Mouse (Mus musculus) cerebellum, adult 18-20 months (tissue): ENCODE data around the gene Cep295nl.
"Not testable (repeated sequence)": the region's sequence is repeated elsewhere in the genome, so short reads cannot be mapped to it uniquely, and the experiment has no call there.

Source experiments
- DNase-seq, 2 experiments: peaks; one replicate each; pipeline ENCODE4 v3.0.0; 2021

Cep295nl gene

DNA sequence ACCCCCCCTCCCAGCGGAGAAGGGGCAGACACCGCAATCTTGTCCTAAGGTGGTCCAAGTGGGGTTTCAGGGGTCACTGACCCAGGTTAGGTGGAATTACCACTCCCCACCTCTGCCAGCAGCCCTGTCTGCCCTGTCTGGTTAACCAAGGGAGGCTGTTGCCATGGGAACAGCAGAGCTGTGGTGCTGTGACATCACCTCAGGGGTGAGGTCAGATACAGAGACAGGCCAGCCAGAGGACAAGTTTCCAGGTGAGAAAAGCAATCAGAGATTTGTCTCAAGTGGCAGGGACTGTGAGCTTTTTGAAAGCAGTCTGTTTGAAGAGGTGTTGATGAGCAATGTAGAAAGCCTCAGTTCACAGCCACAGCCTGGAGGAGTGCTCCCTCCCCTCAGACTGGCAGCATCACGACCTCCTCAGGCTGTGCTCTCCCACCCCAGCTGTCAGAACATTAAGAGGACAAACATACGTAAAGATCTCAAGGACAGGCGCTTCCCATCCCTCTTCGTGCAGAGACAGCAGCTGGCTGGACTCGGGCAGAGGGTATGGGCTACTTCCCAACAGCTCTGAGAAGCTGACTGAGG, at the start of gene Cep295nl:
Cep295nl (minus strand) TSS at position 101 of the 582 bp plus-strand sequence.
- DNase-seq: no peak

DNA sequence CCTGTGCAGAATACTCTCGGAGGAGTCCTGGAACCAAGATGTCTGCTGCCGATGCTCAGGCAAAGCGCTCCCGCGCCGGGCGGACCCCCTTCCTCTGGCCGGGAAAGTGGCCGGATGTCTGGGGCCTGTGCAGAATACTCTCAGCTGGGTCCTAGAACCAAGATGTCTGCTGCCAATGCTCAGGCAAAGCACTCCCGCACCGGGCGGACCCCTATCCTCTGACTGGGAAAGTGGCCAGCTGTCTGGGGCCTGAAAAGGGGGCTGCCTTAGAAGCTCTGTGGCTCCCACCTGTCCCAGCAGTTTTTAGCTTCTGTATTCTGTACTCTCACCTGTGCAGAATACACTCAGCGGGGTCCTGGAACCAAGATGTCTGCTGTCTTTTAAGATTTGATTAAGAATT, 45.5 kb upstream of the Cep295nl start:
- not testable (repeated sequence) for DNase-seq

DNA sequence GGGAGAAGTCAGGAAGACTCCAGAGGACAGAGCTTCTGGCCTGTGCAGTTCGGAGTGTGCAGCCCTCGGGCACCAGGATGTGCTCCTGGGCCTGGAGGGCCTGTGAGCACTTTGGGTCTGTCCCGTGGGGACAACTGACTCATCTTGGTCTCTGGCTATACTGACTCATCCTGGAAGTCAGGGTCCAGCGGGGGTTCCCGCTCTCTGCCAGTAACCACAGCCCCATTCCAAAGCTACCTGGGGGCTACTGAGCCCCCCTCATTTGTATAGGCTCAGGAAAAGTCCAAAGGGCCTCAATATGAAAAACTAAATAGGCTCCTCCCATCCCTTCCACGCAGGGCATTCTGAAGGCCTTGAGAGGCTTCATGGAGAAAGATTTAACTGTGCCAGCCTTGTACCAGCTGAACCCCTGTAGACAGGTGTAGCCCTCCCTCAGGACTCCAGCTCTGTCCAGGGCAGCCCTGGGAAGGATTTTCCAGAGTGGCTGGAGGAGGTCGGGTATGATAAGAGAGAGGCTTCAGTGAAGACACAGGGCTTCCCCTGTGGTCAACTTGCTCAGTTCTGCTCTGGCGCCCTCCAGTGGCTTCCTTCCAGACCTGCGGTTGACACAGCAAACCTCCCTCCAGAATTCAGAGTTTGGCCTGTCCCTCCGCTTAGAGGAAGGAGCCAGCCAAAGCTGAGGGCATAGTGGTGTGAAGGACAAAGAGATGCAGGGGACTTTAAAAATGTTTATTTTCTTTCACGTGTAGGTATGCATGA, 37.1 kb upstream of the Cep295nl start:
- DNase-seq: peak; percentile 85 to 89

GRCm38 (mm10) chr11:118378656-118379055, 36.4 kb upstream of the Cep295nl start:
- DNase-seq: no peak

DNA sequence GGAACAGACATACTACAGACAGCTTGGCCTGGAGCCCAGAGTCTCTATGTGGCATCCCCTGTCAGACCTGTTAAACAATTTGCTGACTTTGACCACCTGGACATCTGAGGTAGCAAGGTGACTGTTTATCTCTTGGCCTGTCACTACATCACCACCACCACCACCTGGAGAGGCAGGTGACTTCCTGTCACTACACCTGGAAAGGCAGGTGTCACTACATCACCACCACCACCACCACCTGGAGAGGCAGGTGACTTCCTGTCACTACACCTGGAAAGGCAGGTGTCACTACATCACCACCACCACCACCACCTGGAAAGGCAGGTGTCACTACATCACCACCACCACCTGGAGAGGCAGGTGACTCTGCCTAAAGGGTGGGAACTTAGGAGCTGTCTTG, 34.0 kb upstream of the Cep295nl start:
- not testable (repeated sequence) for DNase-seq

DNA sequence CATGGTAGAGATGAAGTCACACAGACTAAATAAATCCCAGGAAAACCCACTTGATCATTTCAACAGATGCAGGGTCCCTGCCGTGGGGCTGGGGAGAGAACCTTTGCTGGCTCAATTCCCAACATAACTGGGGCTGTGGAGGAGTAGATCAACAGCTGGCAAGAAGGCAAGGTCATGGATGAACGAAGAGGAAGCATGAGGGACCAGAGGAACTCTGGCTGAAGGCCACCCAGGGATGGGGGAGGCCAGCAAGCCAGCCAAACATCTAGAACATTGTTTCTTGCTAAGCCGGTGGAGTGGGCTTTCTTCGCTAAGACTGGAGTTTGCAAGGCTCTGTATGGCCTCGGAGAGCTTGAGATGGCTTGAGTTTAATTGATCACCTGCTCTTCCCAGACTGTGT, 33.6 kb upstream of the Cep295nl start:
- no peak for DNase-seq

- DNase-seq: no peak
Measured at GRCm38 (mm10) chr11:118375461-118375860, 33.2 kb upstream of the Cep295nl start.

- no peak for DNase-seq
Measured at GRCm38 (mm10) chr11:118375006-118375405, 32.7 kb upstream of the Cep295nl start.

- DNase-seq: no peak
Measured at GRCm38 (mm10) chr11:118374506-118374905, 32.2 kb upstream of the Cep295nl start.

- no peak for DNase-seq
Measured at GRCm38 (mm10) chr11:118372641-118373040, 30.3 kb upstream of the Cep295nl start.

- no peak for DNase-seq
Measured at GRCm38 (mm10) chr11:118371876-118372275, 29.6 kb upstream of the Cep295nl start.

- DNase-seq: no peak
Measured at GRCm38 (mm10) chr11:118369657-118370056, 27.4 kb upstream of the Cep295nl start.

DNA sequence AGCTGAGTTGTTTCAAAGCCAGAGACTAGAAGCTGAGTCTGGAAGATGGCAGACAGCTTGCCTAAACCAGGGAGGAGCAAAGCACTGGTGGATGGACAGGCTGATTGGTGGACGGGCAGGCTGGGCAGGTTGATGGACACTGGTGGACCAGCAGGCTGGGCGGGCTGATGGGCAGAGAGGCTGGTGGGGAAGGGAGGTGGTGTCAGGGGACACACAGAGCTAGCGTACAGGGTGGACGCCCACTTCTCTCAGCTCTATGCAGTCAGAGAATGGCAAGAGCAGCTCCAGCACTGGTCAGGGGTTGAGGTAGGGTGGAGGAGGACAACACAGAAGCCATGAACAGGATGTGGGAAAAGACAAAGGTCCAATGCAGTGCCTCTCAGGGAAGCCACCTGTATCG, 27.0 kb upstream of the Cep295nl start:
- no peak for DNase-seq

DNA sequence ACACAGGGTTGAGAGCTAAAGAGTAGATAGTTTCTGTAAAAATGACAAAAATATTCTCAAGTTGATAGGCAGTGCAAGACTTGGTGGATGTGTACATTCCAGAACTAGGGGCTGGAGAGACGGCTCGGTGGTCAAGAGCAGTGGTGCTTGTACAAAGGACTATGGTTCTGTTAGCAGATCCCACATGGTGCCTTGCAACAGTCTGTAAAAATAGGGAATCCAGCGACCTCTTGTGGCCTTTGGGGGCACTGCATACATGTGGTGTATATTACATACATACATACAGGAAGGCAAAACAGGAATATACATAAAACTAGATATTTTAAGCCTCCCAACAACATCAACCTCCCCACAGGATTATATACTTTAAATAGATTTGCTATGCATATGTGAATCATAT, 26.0 kb upstream of the Cep295nl start:
- DNase-seq: no peak

- DNase-seq: no peak
Measured at GRCm38 (mm10) chr11:118366559-118366958, 24.3 kb upstream of the Cep295nl start.

DNA sequence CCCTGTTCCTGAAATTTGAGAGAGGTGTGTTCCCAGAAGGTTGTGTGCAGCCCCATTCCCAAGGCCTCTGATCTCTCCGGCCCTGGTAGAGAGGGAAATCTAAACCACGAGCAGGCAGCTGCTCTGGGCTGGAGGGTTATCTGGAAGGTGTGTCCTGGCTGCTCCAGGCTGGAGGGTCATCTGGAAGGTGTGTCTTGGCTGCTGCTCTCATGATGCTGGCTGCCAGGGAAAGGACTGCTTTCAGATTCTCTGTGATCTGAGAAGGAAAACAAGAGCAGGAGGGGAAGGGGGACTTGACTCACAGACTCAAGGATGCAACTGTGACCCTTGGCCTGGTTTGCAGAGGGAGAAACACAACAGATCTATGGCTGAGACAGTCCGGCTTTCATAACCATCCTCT, 23.8 kb upstream of the Cep295nl start:
- DNase-seq: no peak

DNA sequence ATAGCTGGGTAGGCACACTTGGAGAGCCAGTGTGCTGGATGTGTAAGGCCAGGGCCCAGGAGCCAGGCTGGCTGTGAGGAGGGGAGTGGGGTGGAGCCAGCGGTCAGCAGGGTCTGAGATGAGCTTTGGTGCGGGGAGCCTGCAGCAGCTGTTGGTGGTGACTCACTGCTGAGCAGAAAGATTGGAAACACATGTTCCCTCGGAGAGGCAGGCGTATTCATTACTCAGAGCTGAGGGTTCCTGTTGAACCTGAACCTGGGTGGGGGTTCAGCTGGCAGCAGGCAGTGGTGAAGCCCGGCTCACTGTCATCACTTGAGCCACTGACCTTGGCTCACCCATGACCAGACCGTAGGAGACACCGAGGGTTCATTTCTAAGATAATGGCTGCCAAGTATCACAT, 22.9 kb upstream of the Cep295nl start:
- no peak for DNase-seq

- DNase-seq: no peak
Measured at GRCm38 (mm10) chr11:118364021-118364420, 21.7 kb upstream of the Cep295nl start.

GRCm38 (mm10) chr11:118362971-118363518, 20.7 kb upstream of the Cep295nl start:
- DNase-seq: no peak

DNA sequence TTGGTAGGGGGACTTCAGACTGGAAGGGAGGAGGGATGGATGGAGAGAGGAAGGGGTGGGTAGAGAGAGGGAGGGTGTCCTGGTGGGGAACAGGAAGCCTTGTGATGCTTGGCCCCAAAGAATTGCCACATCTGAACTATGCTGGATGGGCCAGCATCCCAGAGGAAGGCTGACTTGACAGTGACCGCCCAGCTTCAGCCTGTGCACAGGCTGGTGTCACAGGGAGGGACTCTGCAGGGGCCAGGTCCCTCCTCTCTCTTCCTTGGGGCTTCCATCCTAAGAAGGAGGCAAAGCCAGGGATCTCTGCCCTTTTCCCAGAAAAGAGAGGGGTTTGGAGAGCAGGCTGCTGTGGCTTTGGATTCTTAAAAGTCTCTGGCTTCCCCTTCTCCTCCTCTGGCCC, 20.2 kb upstream of the Cep295nl start:
- DNase-seq: no peak

GRCm38 (mm10) chr11:118360907-118361341, 18.6 kb upstream of the Cep295nl start:
- DNase-seq: no peak

DNA sequence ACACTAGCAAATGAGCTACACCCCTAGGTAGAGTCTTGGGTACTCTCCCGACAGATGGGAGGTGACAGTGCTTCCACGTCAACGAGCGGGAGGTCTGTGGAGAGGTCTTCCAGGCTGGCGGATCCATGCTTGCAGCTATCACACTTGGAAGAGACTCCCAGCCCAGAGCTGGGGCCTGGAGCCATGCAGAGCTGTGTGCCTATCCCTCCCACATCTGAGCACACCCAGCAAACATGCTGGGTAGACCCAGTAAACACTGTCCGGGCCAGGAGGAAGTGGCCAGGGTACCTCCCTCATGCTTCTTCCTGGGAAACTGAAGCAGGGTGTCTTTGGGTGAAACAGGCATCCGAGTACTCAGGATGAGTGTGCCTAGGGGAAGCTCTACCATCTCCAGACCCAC, 18.2 kb upstream of the Cep295nl start:
- DNase-seq: no peak

DNA sequence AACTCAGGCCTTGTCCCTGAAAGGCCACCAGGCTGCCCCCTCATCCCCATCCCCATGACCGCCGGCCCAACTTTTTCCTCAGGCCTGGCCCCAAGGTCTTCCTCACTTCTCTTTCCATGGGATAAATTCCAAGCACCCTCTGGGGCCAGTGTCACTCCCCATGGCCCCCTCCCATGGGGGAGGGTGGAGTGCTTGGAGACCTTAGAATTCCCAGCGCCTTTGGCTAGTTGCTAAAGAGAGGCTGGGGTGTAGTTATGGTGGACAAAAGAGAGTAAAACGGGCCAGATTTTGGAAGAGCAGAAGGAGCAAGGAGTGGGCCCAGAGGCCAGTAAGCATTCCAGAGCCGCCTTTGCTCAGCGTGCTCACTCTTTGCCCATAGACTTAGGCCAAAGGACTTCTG, 13.3 kb upstream of the Cep295nl start, which contains the start of gene Timp2:
Timp2 (minus strand) TSS at position 101 of the 400 bp plus-strand sequence.
- DNase-seq: no peak

DNA sequence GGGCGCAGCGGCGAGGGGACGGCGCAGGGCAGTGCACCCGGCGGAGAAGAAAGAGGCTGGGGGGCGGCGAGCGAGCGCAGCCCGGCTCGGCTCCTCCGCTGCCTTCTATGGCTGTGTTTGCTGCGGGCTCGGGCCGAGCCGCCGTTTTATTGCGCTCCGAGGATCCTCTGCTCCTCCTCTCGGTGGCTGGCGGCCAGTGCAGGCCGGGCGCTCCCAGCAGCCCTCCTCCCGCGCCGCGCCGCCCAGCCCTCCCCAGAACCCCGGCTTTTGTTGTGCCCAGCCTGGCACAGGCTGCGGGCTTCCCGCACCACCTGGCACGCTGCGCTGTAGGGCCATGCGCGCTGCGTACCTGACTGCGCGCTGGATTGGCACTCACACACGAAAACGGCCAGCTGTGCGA, 12.9 kb upstream of the Cep295nl start:
- peak; percentile 77 to 86 for DNase-seq
